Mouse (Mus musculus) C2C12 (cell line): ENCODE results near the gene Frmd4a.

Experiments used
- CTCF ChIP-seq: IDR thresholded peaks from one replicate; pipeline ENCODE4 v1.5.1; 2011; ENCODE audit not compliant: control insufficient read depth, insufficient read depth, insufficient read length
- FOSL1 ChIP-seq: IDR thresholded peaks from one replicate; pipeline ENCODE4 v1.8.0; 2011; ENCODE audit warnings: mild to moderate bottlenecking, low read length; ENCODE audit not compliant: poor library complexity, insufficient read depth, severe bottlenecking
- MAX ChIP-seq: IDR thresholded peaks from one replicate; pipeline ENCODE4 v1.6.1; 2011; ENCODE audit warnings: mild to moderate bottlenecking, control low read depth
- MYOD1 ChIP-seq: IDR thresholded peaks from one replicate; pipeline ENCODE4 v1.6.1; 2011; ENCODE audit warnings: low read depth; ENCODE audit not compliant: control insufficient read depth, insufficient read length

- TF ChIP-seq CTCF (no peak), MYOD1 (no peak), MAX (no peak), FOSL1 (no peak)
Measured at GRCm38 (mm10) chr2:4194324-4195014, 177.0 kb downstream of the Frmd4a start.
